Mouse (Mus musculus) embryonic facial prominence, embryonic 10.5 days (tissue): ENCODE results near the gene Col9a2. TPM values are rescaled to one million over a fixed set of nuclear protein-coding genes. Genes with fewer than 3 reads are reported as not detected.

Experiments used
- DNase-seq: peaks from one replicate; pipeline ENCODE4 v3.0.0-alpha.2; 2017; ENCODE audit warnings: low spot score
- H3K27ac ChIP-seq: fragments of 300-500 bp; sonication (generic); replicated peaks from 2 replicates; pipeline ENCODE4 v1.5.1; 2016; ENCODE audit warnings: mild to moderate bottlenecking
- H3K27me3 ChIP-seq: fragments of 300-500 bp; sonication (generic); replicated peaks from 2 replicates; pipeline ENCODE4 v1.6.1; 2016; ENCODE audit warnings: low read depth, mild to moderate bottlenecking; ENCODE audit not compliant: poor library complexity, severe bottlenecking
- H3K36me3 ChIP-seq: fragments of 300-500 bp; sonication (generic); replicated peaks from 2 replicates; pipeline ENCODE4 v1.6.1; 2016; ENCODE audit warnings: mild to moderate bottlenecking, moderate library complexity
- H3K4me1 ChIP-seq: fragments of 300-500 bp; sonication (generic); 2 replicates; pipeline ENCODE4 v1.6.1; 2016
- H3K4me3 ChIP-seq: fragments of 300-500 bp; sonication (generic); 2 replicates; pipeline ENCODE4 v1.5.1; 2016; ENCODE audit warnings: mild to moderate bottlenecking, moderate library complexity
- H3K9me3 ChIP-seq: fragments of 300-500 bp; sonication (generic); 2 replicates; pipeline ENCODE4 v1.6.1; 2016; ENCODE audit warnings: mild to moderate bottlenecking
- WGBS: fragments of 180-500 bp; shearing (Covaris S2); methylation state at CpG from one replicate; pipeline ENCODE4 v1.1.7; 2016; 5-methylcytosine and 5-hydroxymethylcytosine counted together
- polyA plus RNA-seq: library from polyadenylated mRNA; unstranded; fragments of >200 nt; fragmentation: Nextera tagmentation; extraction: Ambion mirVana; gene quantifications from 2 replicates; pipeline ENCODE4 v1.2.1, GENCODE M21; 2016

Col9a2 gene
- polyA plus RNA-seq, 1 experiment from 2014 or later, result 6.0 TPM

DNA sequence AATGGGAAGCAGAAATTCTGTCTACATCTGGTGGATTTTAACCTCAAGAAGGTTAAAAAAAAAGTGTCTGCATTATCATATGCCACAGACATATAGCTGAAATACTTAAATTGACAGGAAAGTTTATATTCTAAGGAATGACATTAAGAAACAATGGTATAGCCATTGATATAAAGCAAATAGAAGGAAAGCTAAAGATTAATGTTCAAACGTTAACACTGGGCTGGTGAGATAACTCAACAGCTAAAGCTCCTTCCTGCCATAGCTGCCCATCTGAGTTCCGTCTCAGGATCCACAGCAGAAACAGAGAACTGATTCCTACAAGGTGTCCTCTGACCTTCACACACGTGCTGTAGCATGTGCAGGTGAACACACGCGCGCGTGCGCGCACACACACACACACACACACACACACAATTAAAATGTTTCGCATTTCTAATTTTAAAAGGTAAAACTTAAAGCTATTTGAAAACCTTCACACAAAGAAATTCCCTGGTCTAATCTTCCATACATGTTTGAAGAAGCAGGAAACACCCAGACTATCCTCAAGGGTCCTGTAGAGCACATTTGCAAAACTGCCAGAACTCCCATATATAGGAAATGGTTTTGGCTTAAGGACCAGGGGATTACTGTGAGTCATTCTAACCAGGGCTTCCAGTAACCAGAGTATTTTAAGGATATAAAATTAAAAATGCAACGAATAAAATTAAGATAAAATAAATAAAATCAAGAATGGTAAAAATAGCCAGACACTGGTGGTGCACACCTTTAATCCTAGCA is 28.2 kb upstream of the Col9a2 start:
- WGBS, result 86% methylated on average over 11 of the region's 11 CpGs
- H3K36me3 ChIP-seq, result no peaks in the 10 kb centered on the region
- DNase-seq, result no peak
- H3K27ac ChIP-seq, result no peak overlapping the region
- H3K9me3 ChIP-seq, result no peaks in the 10 kb centered on the region
- H3K27me3 ChIP-seq, result no peaks in the 10 kb centered on the region
- H3K4me1 ChIP-seq, result peaks cover 25% of the 10 kb centered on the region
- H3K4me3 ChIP-seq, result no peak overlapping the region

GRCm38 (mm10) chr4:121014594-121015267 is 24.5 kb upstream of the Col9a2 start:
- 83% methylated on average over 10 of the region's 10 CpGs for WGBS

DNA sequence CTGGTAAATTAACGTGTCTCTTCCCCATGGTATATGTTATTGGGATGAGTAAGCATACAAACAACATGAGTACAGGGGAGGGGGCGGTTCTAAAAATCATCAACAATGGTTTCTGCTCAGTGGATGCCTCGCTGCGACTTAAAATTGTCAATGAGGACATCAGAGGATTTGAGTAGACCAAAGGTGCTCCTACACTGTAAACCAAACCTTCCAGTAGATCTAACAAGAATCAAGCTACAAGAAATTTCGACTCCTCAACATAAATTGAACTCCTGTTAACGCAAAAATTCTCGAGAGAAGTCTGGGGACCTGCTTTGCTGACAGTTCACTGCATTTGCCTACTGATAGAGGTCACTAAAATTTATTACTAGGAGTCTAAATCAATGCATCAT is 23.9 kb upstream of the Col9a2 start:
- no peaks in the 10 kb centered on the region for H3K27me3 ChIP-seq
- peak overlapping the region; percentile 99; the same call in 1 of the 2 replicates for H3K4me3 ChIP-seq
- 86% methylated on average over 7 of the region's 7 CpGs for WGBS
- peaks cover 28% of the 10 kb centered on the region for H3K4me1 ChIP-seq
- no peaks in the 10 kb centered on the region for H3K36me3 ChIP-seq
- no peak overlapping the region for H3K27ac ChIP-seq
- DNase-seq, result no peak
- H3K9me3 ChIP-seq, result no peaks in the 10 kb centered on the region

More at GRCm38 (mm10) chr4:121014594-121015267, 24.5 kb upstream of the Col9a2 start:
- no peaks in the 10 kb centered on the region for H3K9me3 ChIP-seq
- no peak overlapping the region for H3K27ac ChIP-seq
- H3K4me1 ChIP-seq, result peaks cover 29% of the 10 kb centered on the region
- H3K27me3 ChIP-seq, result no peaks in the 10 kb centered on the region
- H3K4me3 ChIP-seq, result 0 out of 2 replicates have a peak overlapping the region, but pooled peaks have one; percentile 3
- DNase-seq, result no peak
- no peaks in the 10 kb centered on the region for H3K36me3 ChIP-seq

DNA sequence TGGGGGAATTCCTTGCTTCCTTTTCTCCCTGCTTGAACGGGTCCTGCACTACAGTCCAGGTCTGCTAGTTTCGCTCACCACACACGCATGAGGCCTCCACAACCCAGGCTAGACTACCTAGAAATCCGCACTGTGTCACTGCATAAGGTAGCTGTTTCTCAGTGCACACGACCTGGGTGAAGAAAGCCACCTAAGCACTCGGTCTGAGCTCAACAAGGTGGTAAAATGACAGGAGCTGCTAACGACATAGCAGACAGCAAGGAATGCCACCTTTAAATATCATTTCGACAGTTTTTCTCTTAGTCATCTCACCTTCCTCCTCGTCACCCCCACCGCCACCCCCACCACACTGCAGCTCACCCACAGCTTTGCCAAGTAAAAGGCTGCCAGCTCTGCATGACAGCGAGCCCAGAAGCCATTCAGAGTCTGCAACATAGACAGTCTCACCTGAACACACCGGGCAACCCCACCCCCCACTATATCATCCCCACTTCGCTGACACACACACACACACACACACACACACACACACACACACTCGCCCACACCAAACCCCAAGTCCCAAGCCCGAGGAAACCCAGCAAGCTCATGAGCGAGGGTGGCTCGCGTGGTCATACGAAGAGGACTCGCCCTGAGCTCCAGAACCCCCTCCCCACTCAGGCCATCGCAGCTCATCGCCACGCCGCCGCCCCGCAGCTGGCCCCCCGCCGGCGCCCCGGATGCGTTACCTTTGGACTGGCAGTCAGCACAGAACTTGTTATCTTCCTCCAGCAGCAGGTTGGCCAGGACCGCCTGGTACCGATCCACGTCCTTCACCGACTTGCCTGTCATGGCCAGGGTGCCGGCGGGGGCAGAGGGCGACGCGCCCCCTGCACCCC is 22.9 kb upstream of the Col9a2 start:
- WGBS, result 8% methylated on average over 40 of the region's 40 CpGs
- no peaks in the 10 kb centered on the region for H3K9me3 ChIP-seq
- H3K27ac ChIP-seq, result peak overlapping the region; percentile 92
- no peaks in the 10 kb centered on the region for H3K27me3 ChIP-seq
- H3K4me1 ChIP-seq, result peaks cover 28% of the 10 kb centered on the region
- DNase-seq, result no peak
- peak overlapping the region; percentile 99 for H3K4me3 ChIP-seq
- H3K36me3 ChIP-seq, result no peaks in the 10 kb centered on the region

DNA sequence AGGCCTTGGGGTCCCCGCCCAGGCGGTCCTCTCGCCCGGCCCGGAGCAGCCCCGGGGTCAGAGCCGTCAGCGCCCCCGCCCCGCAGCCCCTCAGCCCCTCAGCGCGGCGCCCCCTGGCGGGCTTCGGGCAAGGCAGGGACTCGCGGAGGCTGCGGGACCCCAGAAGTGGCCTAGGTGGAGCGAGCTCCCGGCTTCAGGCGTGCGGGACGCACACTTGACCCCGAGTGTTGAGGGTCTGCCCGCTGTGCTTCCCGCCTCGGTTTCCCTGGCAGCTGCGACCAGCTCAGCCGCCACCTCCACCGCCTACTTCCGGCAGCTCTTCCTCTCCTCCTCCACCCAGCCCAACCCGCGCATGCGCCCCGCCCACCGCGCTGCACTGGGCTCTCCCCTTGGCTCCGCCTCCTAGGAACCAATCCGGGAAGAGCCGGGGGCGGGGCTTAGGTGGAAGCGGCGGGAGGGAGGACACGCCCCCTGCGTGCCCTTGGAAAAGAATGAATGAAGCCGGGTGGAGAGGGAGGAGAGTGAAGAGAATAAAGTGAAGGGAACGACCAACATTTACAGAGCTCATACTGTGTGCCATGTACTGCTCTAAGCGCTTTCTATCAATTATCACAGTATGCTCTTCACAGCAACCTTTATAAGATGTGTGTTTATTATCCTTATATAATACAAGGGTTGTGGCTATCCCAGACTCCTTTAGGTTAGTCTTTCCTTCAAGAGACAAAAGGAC is 22.1 kb upstream of the Col9a2 start, which contains the start of gene Smap2:
Gene Smap2, minus strand, starts transcription at position 320 of the 730 bp plus-strand sequence.
- under 1% methylated on average over 48 of the region's 48 CpGs for WGBS
- Histone ChIP-seq H3K9me3 (no peaks in the 10 kb centered on the region), H3K27ac (peak within 1 kb of the TSS; percentile 92), H3K4me3 (peak within 1 kb of the TSS; percentile 99), H3K36me3 (no peaks in the 10 kb centered on the region), H3K27me3 (no peaks in the 10 kb centered on the region), H3K4me1 (peaks cover 32% of the 10 kb centered on the region)
- peak; percentile 100 for DNase-seq

- H3K36me3 ChIP-seq, result no peaks in the 10 kb centered on the region
Observed at GRCm38 (mm10) chr4:121018250-121018649, 20.9 kb upstream of the Col9a2 start.

GRCm38 (mm10) chr4:121020040-121020790 is 19.0 kb upstream of the Col9a2 start:
- DNase-seq, result no peak
- 81% methylated on average over 10 of the region's 10 CpGs for WGBS
- H3K4me3 ChIP-seq, result no peak overlapping the region
- H3K27me3 ChIP-seq, result no peaks in the 10 kb centered on the region
- H3K9me3 ChIP-seq, result no peaks in the 10 kb centered on the region
- H3K4me1 ChIP-seq, result peaks cover 28% of the 10 kb centered on the region
- no peak overlapping the region for H3K27ac ChIP-seq
- no peaks in the 10 kb centered on the region for H3K36me3 ChIP-seq

More at GRCm38 (mm10) chr4:121018250-121018649, 20.9 kb upstream of the Col9a2 start:
- no peak overlapping the region for H3K4me3 ChIP-seq
- DNase-seq, result no peak
- no peaks in the 10 kb centered on the region for H3K27me3 ChIP-seq
- 84% methylated on average over 3 of the region's 3 CpGs for WGBS
- H3K4me1 ChIP-seq, result peaks cover 32% of the 10 kb centered on the region
- no peak overlapping the region for H3K27ac ChIP-seq
- no peaks in the 10 kb centered on the region for H3K9me3 ChIP-seq

DNA sequence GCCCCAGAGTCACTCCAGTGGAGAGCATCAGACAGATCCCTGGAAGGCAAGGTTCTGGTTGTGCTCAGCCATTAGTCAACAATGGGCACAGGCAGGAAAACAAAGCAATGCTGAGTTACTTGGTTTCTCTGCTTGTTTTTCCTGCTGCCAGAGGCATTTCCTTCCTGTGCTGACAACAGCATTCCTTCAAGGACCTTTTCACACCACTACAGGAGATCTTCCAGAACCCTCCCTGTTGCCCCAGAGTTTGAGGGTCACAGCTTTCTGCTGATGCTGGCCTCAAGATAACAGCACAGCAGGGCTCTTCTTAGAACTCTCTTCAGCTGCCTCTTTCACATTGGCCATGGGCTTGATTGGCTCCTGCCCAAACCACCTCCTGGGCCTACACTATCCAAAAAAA is 17.3 kb upstream of the Col9a2 start:
- Histone ChIP-seq H3K27me3 (no peaks in the 10 kb centered on the region), H3K4me1 (peaks cover 12% of the 10 kb centered on the region), H3K9me3 (no peaks in the 10 kb centered on the region), H3K27ac (peak overlapping the region; percentile 14; the same call in 1 of the 2 replicates), H3K36me3 (no peaks in the 10 kb centered on the region), H3K4me3 (no peak overlapping the region)
- DNase-seq, result no peak

- WGBS, result 87% methylated on average over 7 of the region's 7 CpGs
- peaks cover 4% of the 10 kb centered on the region for H3K4me1 ChIP-seq
- H3K9me3 ChIP-seq, result no peaks in the 10 kb centered on the region
- no peak for DNase-seq
- H3K27ac ChIP-seq, result no peak overlapping the region
- H3K4me3 ChIP-seq, result no peak overlapping the region
- H3K27me3 ChIP-seq, result no peaks in the 10 kb centered on the region
- H3K36me3 ChIP-seq, result no peaks in the 10 kb centered on the region
Observed at GRCm38 (mm10) chr4:121023464-121023863, 15.7 kb upstream of the Col9a2 start.

DNA sequence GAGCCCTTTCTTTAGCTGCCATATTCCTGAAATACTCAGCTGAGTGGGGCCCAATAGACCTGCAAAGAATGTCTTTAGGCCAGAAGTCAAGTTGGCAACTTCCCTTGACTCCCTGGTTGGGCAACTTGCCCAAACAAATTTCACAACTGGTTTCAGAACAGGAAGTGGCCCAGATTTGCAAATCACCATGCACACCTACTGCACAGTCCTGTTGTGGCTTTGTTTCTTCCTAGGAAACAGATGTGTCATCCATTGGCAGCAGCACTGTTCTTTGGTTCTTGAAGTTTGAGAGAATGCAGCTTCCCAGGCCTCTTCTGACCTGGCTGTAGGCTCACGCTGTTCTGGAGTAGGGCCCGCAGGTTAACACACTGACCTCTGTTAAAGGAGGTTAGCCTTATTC is 15.2 kb upstream of the Col9a2 start:
- H3K36me3 ChIP-seq, result no peaks in the 10 kb centered on the region
- no peaks in the 10 kb centered on the region for H3K9me3 ChIP-seq
- H3K4me1 ChIP-seq, result peaks cover 4% of the 10 kb centered on the region
- H3K27me3 ChIP-seq, result no peaks in the 10 kb centered on the region
- H3K4me3 ChIP-seq, result no peak overlapping the region
- no peak for DNase-seq
- H3K27ac ChIP-seq, result no peak overlapping the region
- 89% methylated on average over 2 of the region's 2 CpGs for WGBS

GRCm38 (mm10) chr4:121025681-121026080 is 13.5 kb upstream of the Col9a2 start:
- Histone ChIP-seq H3K27me3 (no peaks in the 10 kb centered on the region), H3K27ac (no peak overlapping the region), H3K9me3 (no peaks in the 10 kb centered on the region), H3K36me3 (no peaks in the 10 kb centered on the region), H3K4me3 (no peak overlapping the region), H3K4me1 (peaks cover 4% of the 10 kb centered on the region)
- 69% methylated on average over 2 of the region's 2 CpGs for WGBS
- DNase-seq, result no peak
